Mouse (Mus musculus) lung, embryonic 15.5 days (tissue): Measurements from ENCODE around the gene Oxtr. TPM values are rescaled to one million over a fixed set of nuclear protein-coding genes. Genes with fewer than 3 reads are reported as not detected.

Experiments
- polyA plus RNA-seq: library from polyadenylated mRNA; unstranded; fragments of >200 nt; fragmentation: Nextera tagmentation; extraction: Ambion mirVana; gene quantifications from 2 replicates; pipeline ENCODE4 v1.2.1, GENCODE M21; 2015

The Oxtr gene
- polyA plus RNA-seq, 1 experiment from 2014 or later = 0.12 TPM

Other genes with a start within 250 kb of the Oxtr start
- gene Lmcd1, start 216.2 kb downstream of the Oxtr start, polyA plus RNA-seq = 34.9 and 37.4 TPM in 2 replicates
- 3.0 and 4.1 TPM in 2 replicates for gene Ssu2, start 101.9 kb downstream of the Oxtr start, polyA plus RNA-seq
- gene Cav3, start 30.4 kb downstream of the Oxtr start, polyA plus RNA-seq = 3.5 and 3.8 TPM in 2 replicates
- gene Rad18, start 206.7 kb upstream of the Oxtr start, polyA plus RNA-seq = 47.4 and 48.4 TPM in 2 replicates